Mouse (Mus musculus): ENCODE data around the gene Exo5.

Gene Exo5

GRCm38 (mm10) chr4:120904533-120904932 is 20.3 kb downstream of the Exo5 start:
- DNase-seq: no peak

- DNase-seq: no peak
These were observed 28.8 kb downstream of the Exo5 start for GRCm38 (mm10) chr4:120895810-120896584.

GRCm38 (mm10) chr4:120895226-120895625 is 29.6 kb downstream of the Exo5 start:
- DNase-seq: no peak

- peak in 1 of 2 experiments; percentile 34 for DNase-seq
These were observed 30.2 kb downstream of the Exo5 start for GRCm38 (mm10) chr4:120894584-120894983.

DNA sequence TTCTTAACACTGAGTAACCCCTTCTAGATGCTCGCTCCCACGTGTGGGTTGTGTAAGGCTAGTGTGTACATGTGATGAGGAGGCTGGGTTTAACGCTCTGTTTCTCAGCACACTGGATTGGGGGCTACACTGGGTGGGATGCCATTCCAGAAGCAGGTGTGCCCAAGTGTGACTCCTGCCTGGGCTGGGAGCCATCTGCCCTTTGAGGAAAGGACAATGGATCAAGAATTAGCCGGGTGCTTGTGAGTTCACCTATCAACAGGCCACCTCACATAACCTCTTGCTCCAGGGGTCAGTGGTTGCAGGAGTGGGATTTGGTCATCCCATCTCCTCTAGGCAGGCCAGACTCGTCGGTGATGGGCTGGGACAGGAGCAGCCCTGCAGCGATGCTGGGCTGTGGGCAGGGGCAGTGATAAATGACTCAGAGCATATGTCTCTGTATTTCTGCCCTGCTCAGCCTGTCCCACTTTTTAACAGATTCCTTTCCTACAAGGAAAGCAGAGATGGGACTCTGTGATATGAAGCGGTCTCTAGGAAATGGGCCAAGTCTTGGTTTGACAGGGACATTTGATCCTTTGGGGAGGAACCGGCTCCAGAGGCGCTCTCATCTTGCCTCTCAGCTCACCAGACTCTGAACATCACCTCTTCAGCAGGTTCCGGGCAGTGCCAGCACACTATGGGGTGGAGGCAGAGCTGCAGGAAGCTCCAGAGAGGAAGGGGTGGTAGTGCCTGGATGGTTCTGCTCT is 31.0 kb downstream of the Exo5 start:
- DNase-seq: no peak

DNA sequence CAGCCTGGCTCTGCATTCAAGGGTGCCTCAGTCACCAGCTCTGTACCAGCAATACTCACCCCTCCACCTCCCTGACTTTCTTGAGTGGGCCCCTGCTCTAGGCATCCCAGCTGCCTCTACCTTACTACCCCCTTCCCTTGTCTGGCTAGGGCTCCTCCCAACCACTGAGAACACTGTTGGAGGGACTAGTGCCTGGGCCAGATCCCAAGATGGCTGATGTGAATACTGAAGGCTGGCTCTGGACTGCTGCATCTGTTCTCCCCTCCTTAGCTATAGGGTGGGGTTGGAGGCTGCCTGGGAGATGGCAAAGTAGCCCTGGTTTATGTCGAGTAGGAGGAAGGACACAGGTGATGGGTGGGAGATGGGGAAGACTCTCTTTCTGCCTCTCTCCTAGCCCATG is 32.3 kb downstream of the Exo5 start:
- DNase-seq: no peak

DNA sequence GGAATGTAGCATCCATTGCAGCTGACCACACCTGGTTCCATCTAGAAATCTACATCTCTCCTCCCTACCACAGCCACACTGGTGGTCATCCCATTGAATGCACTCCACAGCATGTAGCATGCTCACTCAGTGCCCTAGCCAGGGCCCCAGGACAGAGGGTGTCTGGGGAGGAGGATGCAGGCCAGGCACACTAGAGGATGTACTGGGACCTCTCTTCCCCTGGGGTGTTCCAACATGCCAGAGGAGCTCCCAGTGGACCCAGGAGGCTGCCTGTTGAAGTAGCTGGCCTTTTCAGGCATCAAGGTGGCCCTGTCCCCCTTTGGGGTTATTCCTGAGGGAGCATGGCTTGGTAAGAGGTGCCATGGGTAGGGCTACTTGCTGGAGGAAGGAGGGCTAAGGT is 32.9 kb downstream of the Exo5 start:
- no peak for DNase-seq

GRCm38 (mm10) chr4:120890754-120891440 is 33.9 kb downstream of the Exo5 start:
- DNase-seq: no peak

GRCm38 (mm10) chr4:120888884-120889283 is 35.9 kb downstream of the Exo5 start:
- DNase-seq: no peak

DNA sequence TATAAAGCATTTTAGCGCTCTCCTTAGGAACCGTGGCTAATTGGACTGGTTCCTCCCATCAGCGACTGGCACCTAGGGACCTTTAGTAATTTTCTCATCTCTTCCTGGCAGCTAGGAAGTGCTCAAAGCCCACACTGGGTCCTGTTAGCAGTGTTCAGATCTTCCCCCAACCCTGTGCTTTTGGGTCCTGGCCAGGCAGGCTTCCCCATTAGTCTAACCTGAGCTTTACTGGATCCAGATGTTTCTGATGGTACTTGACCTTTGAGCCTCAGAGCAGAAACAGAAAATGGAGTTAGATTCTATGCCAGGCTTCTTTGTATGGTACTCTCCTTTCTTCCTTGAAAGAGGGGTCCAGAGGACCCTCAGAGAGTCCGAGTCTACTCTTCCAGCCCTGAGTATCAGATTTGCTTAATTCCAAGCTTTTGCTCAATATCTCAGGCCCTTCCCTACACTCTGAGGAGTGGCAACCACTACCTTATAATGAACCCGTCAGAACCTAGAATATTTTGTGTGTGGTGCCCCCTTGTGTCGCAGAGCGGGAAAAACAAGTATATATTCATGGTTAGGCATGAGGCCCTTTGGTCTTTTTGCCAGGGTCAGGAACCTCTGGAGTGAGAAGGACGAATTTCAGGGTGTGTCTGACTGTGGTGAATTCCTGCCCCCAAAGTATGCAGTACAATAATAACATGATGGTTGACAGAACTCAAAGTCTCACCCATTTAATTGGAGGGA is 37.3 kb downstream of the Exo5 start:
- peak; percentile 60 to 68 for DNase-seq

- DNase-seq: no peak
These were observed 38.0 kb downstream of the Exo5 start for GRCm38 (mm10) chr4:120886811-120887210.

DNA sequence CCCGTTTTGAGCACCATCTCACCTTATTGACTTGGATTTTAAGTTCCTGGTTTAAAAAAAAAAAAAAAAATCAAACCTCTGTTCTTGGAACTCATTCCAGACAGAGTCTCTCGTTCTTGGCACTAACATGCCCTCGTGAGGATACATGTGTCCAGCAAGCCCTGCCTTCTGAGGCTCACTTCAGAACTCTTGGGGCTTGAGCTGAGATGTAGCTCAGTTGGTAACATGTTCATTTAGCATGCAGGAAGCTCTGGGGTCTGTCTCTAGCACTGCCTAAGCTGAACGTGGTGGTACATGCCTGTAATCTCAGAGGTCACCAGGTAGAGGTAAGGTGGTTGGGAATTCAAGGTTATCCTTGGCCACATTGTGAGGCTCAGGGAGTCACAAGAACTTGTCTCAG is 38.7 kb downstream of the Exo5 start:
- DNase-seq: no peak

DNA sequence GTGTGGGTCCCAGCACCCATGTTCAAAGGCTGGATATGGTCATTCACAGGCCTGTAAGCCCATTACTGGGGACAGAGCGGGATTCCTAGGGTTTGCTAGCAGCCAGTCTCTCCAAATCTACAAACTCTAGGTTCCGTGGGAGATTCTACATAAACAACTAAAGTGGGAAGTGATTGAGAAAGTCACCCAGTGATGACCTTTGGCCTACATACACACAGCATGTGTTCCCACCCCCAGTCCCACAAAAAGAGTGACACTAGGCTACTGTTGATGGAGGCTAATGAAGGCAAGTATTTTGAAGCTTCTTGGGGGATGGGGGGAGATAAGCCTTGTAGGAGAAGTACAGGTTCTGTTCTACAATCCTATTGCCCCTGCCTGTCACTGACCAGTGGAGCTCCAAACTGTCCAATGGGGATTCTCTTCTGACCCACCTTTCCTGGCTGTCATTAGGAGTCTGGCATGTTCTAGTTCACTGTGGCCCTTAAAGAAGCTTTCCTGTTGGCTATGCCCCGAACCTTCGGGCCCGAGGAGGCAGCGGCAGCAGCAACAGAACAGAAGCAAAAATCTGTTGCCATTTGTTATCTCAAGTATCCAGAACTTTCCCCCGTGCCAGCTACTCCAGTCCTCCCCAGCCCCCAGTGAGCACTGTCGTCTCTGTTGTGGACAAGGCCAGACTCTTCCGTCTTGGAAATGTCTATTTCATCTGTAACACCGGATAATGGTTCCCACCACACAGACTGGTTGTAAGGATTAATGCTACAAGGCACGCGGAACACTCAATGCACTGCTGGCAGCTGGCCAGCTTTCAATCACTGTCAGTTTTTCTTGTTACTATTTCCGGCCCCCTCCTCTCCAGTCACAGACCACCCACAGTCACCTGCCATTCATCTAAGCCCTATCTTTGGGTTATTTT is 39.4 kb downstream of the Exo5 start:
- DNase-seq: no peak

GRCm38 (mm10) chr4:120882002-120882625 is 42.7 kb downstream of the Exo5 start:
- DNase-seq: no peak

- peak in 1 of 2 experiments; percentile 26 for DNase-seq
These were observed 43.9 kb downstream of the Exo5 start for GRCm38 (mm10) chr4:120880731-120881432.

- no peak for DNase-seq
These were observed 45.4 kb downstream of the Exo5 start for GRCm38 (mm10) chr4:120879386-120879785.

GRCm38 (mm10) chr4:120878728-120879127 is 46.1 kb downstream of the Exo5 start:
- no peak for DNase-seq

DNA sequence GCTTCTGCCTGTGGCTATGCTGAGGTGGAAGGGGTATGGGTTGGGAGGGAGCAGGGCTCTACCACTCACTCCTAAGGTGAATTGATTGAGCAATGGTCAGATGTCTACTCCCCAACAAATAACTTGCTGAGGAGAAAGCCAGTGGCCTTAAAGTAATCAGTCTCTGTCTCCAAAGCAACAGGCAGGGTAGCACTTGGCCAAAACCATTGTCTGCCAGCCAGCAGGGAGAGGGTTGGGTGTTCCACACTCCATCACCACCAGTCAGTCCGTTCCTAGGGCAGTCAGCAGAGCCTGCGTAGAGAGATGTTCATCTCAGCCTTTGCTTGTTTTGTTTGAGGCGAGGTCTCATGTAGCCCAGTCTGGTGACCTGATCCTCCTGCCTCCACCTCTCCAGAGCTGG is 48.9 kb downstream of the Exo5 start:
- DNase-seq: no peak

Measured in kidney, postnatal 4 days (tissue).